Mouse (Mus musculus) ovary, postnatal 10 days (tissue): ENCODE measurements around the gene Baiap2l1.

ENCODE experiments used
- DNase-seq: peaks from one replicate; pipeline ENCODE4 v3.0.0; 2022; ENCODE audit warnings: low spot score

The Baiap2l1 gene

GRCm38 (mm10) chr5:144223899-144224816 lies 133.8 kb downstream of the Baiap2l1 start:
- DNase-seq, result no peak

- peak; percentile 85 for DNase-seq
These were observed 134.4 kb downstream of the Baiap2l1 start, which contains the start of gene Tecpr1 for GRCm38 (mm10) chr5:144223503-144223862. Tecpr1 (minus strand) TSS chr5:144223615.

GRCm38 (mm10) chr5:144222811-144223502 lies 135.0 kb downstream of the Baiap2l1 start:
- DNase-seq, result no peak

DNA sequence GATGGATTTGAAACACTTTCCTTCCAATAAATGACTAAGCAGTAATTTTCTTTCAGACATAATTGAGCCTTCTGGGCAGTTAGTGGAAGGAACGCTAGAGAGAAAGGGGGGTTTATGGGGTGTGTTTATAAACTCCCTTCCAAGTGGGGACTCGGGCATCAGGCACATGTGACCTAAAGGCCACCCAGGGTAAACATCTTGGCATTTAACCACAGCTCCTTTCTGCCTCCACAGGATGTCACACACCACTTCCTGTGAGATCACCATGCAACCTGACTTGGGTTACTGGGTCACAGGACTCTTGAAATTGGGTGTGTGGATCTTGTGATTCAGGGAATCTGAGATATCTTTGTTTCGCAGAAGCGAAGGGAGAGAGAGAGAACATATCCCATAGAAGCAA lies 136.6 kb downstream of the Baiap2l1 start:
- DNase-seq, result no peak

DNA sequence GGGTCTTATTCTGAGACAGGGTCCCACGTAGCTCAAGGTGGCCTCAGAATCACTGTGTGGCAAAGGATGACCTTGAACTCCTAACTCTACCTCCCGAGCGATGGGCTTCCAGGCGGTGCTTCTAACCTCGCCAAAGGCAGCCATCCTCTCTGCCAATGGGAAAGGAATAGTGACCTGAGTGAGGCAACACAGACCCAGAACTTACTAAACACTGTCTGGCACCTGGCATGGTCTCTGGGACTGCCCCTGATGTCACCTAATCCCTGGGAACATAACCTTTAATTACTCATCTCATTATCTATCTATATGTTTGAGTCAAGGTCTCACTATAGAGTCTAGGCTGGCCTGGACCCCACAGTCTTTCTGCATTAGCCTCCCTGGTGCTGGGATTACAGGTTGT lies 138.0 kb downstream of the Baiap2l1 start:
- DNase-seq, result no peak

- DNase-seq, result no peak
These were observed 138.6 kb downstream of the Baiap2l1 start for GRCm38 (mm10) chr5:144219306-144219705.

GRCm38 (mm10) chr5:144218061-144218460 lies 139.9 kb downstream of the Baiap2l1 start:
- no peak for DNase-seq

GRCm38 (mm10) chr5:144215992-144216391 lies 141.9 kb downstream of the Baiap2l1 start:
- DNase-seq, result no peak
